Mouse (Mus musculus) urinary bladder, postnatal 36 days (tissue): ENCODE results near the gene Mymx.

Experiments
- DNase-seq, 2 experiments: peaks; one replicate each; pipeline ENCODE4 v3.0.0; 2022; ENCODE audit warnings: low spot score in 2 of 2, mixed read lengths in 1 of 2

Mymx gene

GRCm38 (mm10) chr17:45551816-45552451, 50.0 kb downstream of the Mymx start:
- DNase-seq, result peak; percentile 70 to 75

- no peak for DNase-seq
Measured at GRCm38 (mm10) chr17:45551249-45551796, 50.6 kb downstream of the Mymx start.
